Mouse (Mus musculus): ENCODE data around the gene Grm1. TPM values are rescaled to one million over a fixed set of nuclear protein-coding genes. Genes with fewer than 3 reads are reported as not detected.

Grm1 gene
- total and polyA plus RNA-seq, 3 experiments, result not detected

DNA sequence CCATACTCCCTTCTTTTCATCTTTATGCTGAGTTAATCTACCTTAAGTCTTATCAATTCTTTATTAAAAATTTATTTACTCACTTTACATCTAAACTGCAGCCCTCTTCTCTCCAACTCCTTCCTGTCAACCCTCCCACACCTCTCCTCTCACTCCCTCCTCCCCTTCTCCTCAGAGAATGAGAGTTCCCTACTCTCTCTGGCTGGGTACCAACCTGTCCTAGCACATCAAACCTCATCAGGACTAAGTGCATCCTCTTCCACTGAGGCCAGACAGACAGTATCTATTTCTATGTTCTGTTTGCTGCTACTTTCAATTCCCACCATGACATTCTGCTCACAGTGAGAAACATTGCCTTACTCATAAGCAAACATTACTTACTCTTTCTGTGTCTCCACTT is 426.2 kb downstream of the Grm1 start:
- no peak for TF ChIP-seq ETS1 (conservative IDR thresholded peaks at IDR 0.05; ENCODE audit: low read depth, low read length)
- no peak for TF ChIP-seq MAZ (IDR thresholded peaks at IDR 0.05; ENCODE audit: low read depth, low read length)
- TF ChIP-seq RAD21 (IDR thresholded peaks at IDR 0.05; ENCODE audit: low read depth, low read length), result no peak
- no peak for TF ChIP-seq ELF1 (IDR thresholded peaks at IDR 0.05; ENCODE audit: low read depth, low read length)
- no peak for TF ChIP-seq MYC (IDR thresholded peaks at IDR 0.05; ENCODE audit: low read depth, low read length)
- TF ChIP-seq HCFC1 (IDR thresholded peaks at IDR 0.05; ENCODE audit: low read depth, low read length), result no peak
- TF ChIP-seq USF2 (conservative IDR thresholded peaks at IDR 0.05; ENCODE audit: low read depth, low read length), result no peak
- no peak for TF ChIP-seq TBP (conservative IDR thresholded peaks at IDR 0.05; ENCODE audit: low read depth, low read length)
- no peak for TF ChIP-seq ZNF384 (IDR thresholded peaks at IDR 0.05; ENCODE audit: low read depth, low read length)
- no peak for TF ChIP-seq CHD2 (IDR thresholded peaks at IDR 0.05; ENCODE audit: low read length)
- no peak for TF ChIP-seq JUND (conservative IDR thresholded peaks at IDR 0.05; ENCODE audit: low read depth, low read length)
- no peak for TF ChIP-seq USF1 (IDR thresholded peaks at IDR 0.05; ENCODE audit: low read depth, low read length)
- no peak for TF ChIP-seq CTCF (conservative IDR thresholded peaks at IDR 0.05 in 1 of 2, IDR thresholded peaks at IDR 0.05 in 1 of 2; ENCODE audit: low read depth in 2 of 2, low read length in 2 of 2)
- TF ChIP-seq CHD1 (IDR thresholded peaks at IDR 0.05; ENCODE audit: low read depth, low read length), result no peak
- no peak for TF ChIP-seq RCOR1 (conservative IDR thresholded peaks at IDR 0.05; ENCODE audit: low read depth, low read length)
- no peak for TF ChIP-seq MAFK (IDR thresholded peaks at IDR 0.05; ENCODE audit: insufficient replicate concordance, low read length)
- no peak for TF ChIP-seq POLR2A (IDR thresholded peaks at IDR 0.05; ENCODE audit: low read depth, low read length)
- TF ChIP-seq ZC3H11A (IDR thresholded peaks at IDR 0.05; ENCODE audit: low read depth, low read length), result no peak
- no peak for TF ChIP-seq SMC3 (IDR thresholded peaks at IDR 0.05; ENCODE audit: low read depth, low read length)
- TF ChIP-seq POLR2AphosphoS2 (IDR thresholded peaks at IDR 0.05; ENCODE audit: low read depth, low read length), result no peak
- Histone ChIP-seq H3K4me2 (ENCODE audit: insufficient read depth, low read depth, poor library complexity, severe bottlenecking) (no peak overlapping the region), H3K79me2 (replicated peaks; ENCODE audit: control insufficient read depth, extremely low read depth, insufficient read depth, poor library complexity, severe bottlenecking) (no peaks in the 10 kb centered on the region), H3K27ac (ENCODE audit: insufficient read depth, low read depth) (no peak overlapping the region), H3K9ac (ENCODE audit: insufficient read depth, low read depth) (no peak overlapping the region), H3K36me3 (replicated peaks in 1 of 2; ENCODE audit: control insufficient read depth in 1 of 2, insufficient read depth in 1 of 2, low read length in 1 of 2) (no peaks in the 10 kb centered on the region), H3K4me1 (ENCODE audit: control insufficient read depth in 1 of 2, insufficient read depth in 2 of 2) (no peaks in the 10 kb centered on the region), H3K9me3 (replicated peaks; ENCODE audit: low read length) (no peaks in the 10 kb centered on the region), H3K4me3 (replicated peaks in 1 of 3; ENCODE audit: low read depth in 2 of 3, low read length in 2 of 3, poor library complexity in 1 of 3) (no peak overlapping the region), H3K27me3 (replicated peaks) (no peaks in the 10 kb centered on the region)
- DNase-seq (ENCODE audit: extremely low read depth), result no peak
- in situ Hi-C loops (cut with MboI; ENCODE audit: low pct_ligation_motif_present, low pct_unique_long_range_greater_than_20kb, low sequenced_read_pairs), result no loop called here
- dilution Hi-C loops (cut with MboI; ENCODE audit: extremely low pct_ligation_motif_present, extremely low pct_unique_long_range_greater_than_20kb, low sequenced_read_pairs), result no loop called here

Other genes with a start within 250 kb of the Grm1 start
- gene Shprh, start 67.1 kb upstream of the Grm1 start, total RNA-seq (2012; rRNA removed), result 12.1 and 12.9 TPM in 2 replicates
- 11.0 and 11.2 TPM in 2 replicates for gene Shprh, start 67.1 kb upstream of the Grm1 start, total RNA-seq (2014; rRNA removed)
- 11.5 and 12.1 TPM in 2 replicates for gene Shprh, start 67.1 kb upstream of the Grm1 start, polyA plus RNA-seq (2012; ENCODE audit: insufficient read length, low read depth)
- 1.8 and 2.1 TPM in 2 replicates for gene Fbxo30, start 199.0 kb upstream of the Grm1 start, total RNA-seq (2012; rRNA removed)
- gene Fbxo30, start 199.0 kb upstream of the Grm1 start, total RNA-seq (2014; rRNA removed), result 3.1 and 3.2 TPM in 2 replicates
- gene Fbxo30, start 199.0 kb upstream of the Grm1 start, polyA plus RNA-seq (2012; ENCODE audit: insufficient read length, low read depth), result 2.6 and 3.0 TPM in 2 replicates